Mouse (Mus musculus): ENCODE measurements around the gene Usp29. TPM values are rescaled to one million over a fixed set of nuclear protein-coding genes. Genes with fewer than 3 reads are reported as not detected.
"Not testable (repeated sequence)": the region's sequence is repeated elsewhere in the genome, so short reads cannot be mapped to it uniquely, and the experiment has no call there.

Gene Usp29
- polyA plus RNA-seq, 2 experiments from 2014 or later = 0.31 TPM; not detected in 1

- ATAC-seq = no peak
Measured at GRCm38 (mm10) chr7:6822633-6823032, 92.3 kb downstream of the Usp29 start.

- ATAC-seq = no peak
Measured at GRCm38 (mm10) chr7:6823673-6824072, 93.3 kb downstream of the Usp29 start.

- ATAC-seq = no peak
Measured at GRCm38 (mm10) chr7:6825966-6826647, 95.7 kb downstream of the Usp29 start.

- ATAC-seq = no peak
Measured at GRCm38 (mm10) chr7:6829148-6829547, 98.8 kb downstream of the Usp29 start.

- ATAC-seq = no peak
Measured at GRCm38 (mm10) chr7:6834950-6835349, 104.6 kb downstream of the Usp29 start.

- no peak for ATAC-seq
Measured at GRCm38 (mm10) chr7:6835351-6835750, 105.0 kb downstream of the Usp29 start.

- no peak for ATAC-seq
Measured at GRCm38 (mm10) chr7:6837297-6837925, 107.0 kb downstream of the Usp29 start.

GRCm38 (mm10) chr7:6837926-6838554, 107.7 kb downstream of the Usp29 start:
- no peak for ATAC-seq

- ATAC-seq = no peak
Measured at GRCm38 (mm10) chr7:6840860-6841259, 110.5 kb downstream of the Usp29 start.

GRCm38 (mm10) chr7:6849495-6849894, 119.1 kb downstream of the Usp29 start:
- no peak for ATAC-seq

GRCm38 (mm10) chr7:6850321-6850720, 119.9 kb downstream of the Usp29 start:
- no peak for ATAC-seq

GRCm38 (mm10) chr7:6851256-6851655, 120.9 kb downstream of the Usp29 start:
- no peak for ATAC-seq

- no peak for ATAC-seq
Measured at GRCm38 (mm10) chr7:6851717-6852503, 121.5 kb downstream of the Usp29 start.

GRCm38 (mm10) chr7:6855613-6856405, 125.4 kb downstream of the Usp29 start:
- no peak for ATAC-seq

GRCm38 (mm10) chr7:6858694-6859270, 128.4 kb downstream of the Usp29 start:
- no peak for ATAC-seq

GRCm38 (mm10) chr7:6860689-6861088, 130.3 kb downstream of the Usp29 start:
- no peak for ATAC-seq

- no peak for ATAC-seq
Measured at GRCm38 (mm10) chr7:6866351-6866750, 136.0 kb downstream of the Usp29 start.

- no peak for ATAC-seq
Measured at GRCm38 (mm10) chr7:6868831-6869230, 138.5 kb downstream of the Usp29 start.

- ATAC-seq = no peak
Measured at GRCm38 (mm10) chr7:6869556-6869955, 139.2 kb downstream of the Usp29 start.

GRCm38 (mm10) chr7:6874448-6874847, 144.1 kb downstream of the Usp29 start:
- no peak for ATAC-seq

GRCm38 (mm10) chr7:6878202-6878601, 147.8 kb downstream of the Usp29 start:
- ATAC-seq = no peak

GRCm38 (mm10) chr7:6878849-6879248, 148.5 kb downstream of the Usp29 start:
- ATAC-seq = not testable (repeated sequence)

Measured in CD4-positive, CD25-positive, alpha-beta regulatory T cell, adult 4 months (primary cell).